Mouse (Mus musculus) frontal cortex, postnatal 36 days (tissue): ENCODE results near the gene Fitm1.

Source experiments
- DNase-seq, 2 experiments: peaks; one replicate each; pipeline ENCODE4 v3.0.0; 2022; ENCODE audit warnings: low spot score in 2 of 2

Gene Fitm1

DNA sequence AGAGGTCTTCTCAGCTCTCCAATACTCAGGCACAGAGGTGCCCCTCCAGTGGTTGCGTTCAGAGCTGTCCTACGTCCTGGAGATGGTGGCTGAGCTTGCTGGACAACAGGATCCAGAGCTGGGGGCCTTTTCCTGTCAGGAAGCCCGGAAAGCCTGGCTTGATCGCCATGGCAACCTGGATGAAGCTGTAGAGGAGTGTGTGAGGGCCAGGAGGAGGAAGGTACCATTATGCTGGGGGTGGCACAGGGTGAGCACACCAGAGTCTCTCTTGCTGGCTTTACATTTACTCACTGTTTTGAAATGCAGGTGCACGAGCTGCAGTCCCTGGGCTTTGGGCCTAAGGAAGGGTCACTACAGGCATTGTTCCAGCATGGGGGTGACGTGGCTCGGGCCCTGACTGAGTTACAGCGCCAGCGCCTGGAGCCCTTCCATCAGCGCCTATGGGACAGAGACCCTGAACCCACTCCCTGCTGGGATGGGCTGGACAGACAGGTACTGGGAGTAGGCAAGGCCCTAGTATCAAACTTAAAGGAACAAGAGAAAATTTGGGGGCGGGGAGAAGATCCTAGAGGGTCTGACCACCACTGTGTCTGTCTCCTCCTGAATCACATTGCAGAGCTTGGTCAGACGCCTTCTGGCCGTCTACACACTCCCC is 20.7 kb downstream of the Fitm1 start:
- DNase-seq = no peak

DNA sequence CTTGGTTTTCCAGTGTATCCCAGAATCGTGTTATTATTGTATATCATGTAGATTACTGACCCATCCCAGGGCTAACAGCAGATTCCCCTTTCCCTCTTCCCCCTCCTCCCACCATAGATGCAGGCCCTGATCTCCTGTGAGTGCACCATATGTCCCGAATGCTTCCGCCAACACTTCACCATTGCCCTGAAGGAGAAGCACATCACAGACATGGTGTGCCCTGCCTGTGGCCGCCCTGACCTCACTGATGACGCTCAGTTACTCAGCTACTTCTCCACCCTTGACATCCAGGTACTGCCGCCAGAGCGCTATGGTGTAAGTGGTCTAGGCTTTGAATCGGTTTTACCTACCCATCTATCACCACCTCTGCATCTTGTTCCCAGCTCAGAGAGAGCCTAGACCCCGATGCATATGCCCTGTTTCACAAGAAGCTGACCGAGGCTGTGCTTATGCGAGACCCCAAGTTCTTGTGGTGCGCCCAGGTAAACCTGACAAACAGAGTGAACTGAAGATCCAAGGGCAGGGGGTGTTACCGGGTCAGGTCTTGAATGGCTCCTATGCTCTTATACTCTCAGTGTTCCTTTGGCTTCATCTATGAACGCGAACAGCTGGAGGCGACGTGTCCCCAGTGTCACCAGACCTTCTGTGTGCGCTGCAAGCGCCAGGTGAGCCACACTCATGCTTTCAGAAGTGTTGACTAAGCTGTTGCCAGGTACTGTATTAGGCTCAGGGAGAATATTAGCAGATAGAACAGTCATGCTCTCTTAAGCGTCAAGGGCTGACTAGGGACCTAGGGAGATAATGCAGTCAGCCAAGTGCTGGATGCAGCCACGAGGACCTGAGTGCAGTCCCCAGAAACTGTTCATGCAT is 23.3 kb downstream of the Fitm1 start:
- no peak for DNase-seq

DNA sequence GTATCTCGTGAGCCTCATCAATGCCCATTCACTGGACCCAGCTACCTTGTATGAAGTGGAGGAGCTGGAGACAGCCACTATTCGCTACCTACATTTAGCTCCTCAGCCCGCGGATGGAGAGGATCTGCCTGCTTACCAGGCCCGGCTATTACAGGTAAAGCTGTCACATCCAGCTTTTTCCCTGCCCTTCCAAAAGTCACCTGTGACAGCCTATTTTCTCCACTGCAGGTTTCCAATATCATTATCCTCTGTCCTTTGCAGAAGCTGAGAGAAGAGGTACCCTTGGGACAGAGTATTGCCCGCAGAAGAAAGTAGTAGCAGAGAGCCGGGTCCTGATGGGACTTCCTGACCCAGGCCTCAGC is 27.8 kb downstream of the Fitm1 start, which contains the start of gene Irf9:
TSS of gene Irf9 (plus strand) at position 301 of the 362 bp plus-strand sequence.
- no peak for DNase-seq

DNA sequence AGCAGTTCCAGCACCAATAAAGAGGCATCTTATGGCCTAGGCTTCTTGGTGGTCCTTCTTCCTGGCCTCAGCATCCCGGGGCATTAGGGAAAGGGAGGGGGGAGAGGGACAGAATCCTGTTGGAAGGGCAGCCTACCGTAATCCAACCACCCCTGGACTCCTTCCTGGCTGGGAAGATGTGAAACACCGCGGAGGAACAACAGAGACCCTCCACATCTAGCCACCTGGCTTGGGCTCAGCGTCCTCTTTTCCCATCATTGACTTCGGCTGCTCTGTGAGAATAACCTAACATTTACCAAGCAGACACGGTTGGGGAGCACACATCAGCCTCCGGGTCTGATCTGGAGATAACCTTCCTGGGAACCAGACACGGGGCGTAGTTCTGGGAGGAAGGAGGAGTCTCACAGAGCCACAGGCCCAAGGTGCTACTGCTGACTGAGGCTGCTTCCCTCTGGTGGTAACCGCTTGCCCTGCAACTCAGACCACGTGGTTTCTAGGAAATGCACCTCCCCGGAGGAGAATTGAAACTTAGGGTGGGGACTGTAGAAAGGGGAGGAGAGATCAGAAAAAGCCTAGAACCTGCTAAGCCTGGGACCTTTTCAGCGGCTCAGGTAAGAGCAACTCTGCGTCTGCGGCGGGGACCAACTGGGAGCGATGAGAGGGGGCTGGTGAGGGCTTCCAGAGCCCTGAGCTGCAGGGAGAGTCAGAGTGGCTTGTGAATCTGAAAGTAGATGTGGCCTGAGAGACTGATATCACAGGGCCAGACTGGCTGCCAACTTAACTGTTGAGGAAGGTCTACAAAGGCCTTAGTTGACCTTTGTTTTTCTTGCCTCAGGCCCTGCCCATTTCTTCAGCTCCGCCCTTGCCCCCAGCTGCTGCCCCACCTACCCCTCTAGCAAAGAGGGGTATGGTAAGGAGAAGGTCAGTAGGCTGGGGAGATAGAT is 28.5 kb downstream of the Fitm1 start:
- peak; percentile 76 to 87 for DNase-seq

DNA sequence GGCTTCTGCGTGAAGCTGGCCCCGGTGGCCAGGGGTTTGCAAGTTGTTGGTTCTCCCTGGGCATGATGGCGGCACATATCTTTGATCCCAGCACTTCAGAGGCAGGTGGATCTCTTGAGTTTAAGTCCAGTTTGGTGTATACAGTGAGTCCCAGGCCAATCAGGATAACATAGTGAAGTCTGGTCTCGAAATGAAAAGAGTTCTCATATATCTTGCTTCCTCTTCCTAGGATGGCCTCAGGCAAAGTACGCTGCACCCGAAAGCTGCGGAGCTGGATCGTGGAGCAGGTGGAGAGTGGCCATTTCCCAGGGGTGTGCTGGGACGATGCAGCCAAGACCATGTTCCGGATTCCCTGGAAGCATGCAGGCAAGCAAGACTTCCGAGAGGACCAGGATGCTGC is 29.4 kb downstream of the Fitm1 start:
- DNase-seq = no peak

DNA sequence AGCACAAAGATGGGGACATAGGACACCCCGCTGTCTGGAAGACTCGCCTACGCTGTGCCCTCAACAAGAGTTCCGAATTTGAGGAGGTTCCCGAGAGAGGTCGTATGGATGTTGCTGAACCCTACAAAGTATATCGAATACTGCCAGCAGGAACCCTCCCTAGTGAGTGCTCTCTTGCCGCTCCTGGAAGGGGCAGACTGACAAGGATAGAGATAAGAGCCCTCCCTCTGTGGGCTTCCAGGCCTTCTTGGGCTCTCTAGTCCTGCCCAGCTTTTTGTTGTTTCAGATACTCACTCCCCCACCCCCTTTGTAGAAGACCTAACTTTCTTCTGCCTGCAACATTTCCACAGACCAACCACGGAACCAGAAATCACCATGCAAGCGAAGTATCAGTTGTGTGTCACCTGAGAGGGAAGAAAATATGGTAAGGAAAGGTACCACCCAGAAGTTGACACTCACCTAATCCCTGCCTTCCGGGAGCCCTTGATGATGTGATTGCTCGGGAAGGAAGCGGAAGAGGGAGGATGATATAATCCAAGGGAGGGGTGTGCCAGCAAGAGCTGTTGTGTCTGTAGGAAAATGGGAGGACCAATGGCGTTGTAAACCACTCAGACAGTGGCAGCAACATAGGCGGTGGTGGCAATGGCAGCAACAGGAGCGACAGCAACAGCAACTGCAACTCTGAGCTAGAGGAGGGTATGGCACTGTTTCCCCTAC is 30.5 kb downstream of the Fitm1 start:
- DNase-seq = no peak

DNA sequence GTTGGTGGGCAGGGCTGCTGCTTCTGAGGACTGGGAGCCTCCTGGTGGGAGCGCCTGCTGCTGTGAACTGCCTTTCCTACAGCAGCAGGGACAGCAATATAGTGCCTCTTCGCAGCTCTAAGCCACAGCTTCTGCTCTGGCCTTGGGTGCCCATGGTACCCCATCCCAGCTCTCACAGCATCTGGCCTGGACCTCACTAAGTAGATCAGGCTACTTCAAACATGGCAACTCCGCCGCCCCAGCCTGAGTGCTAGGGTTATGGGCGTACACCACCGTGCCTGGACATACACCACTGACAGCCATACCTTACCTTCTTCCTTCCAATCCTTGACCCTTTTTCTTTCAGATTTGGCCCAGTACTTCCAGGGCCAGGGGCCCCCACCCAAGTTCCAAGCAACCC is 32.9 kb downstream of the Fitm1 start:
- no peak for DNase-seq

DNA sequence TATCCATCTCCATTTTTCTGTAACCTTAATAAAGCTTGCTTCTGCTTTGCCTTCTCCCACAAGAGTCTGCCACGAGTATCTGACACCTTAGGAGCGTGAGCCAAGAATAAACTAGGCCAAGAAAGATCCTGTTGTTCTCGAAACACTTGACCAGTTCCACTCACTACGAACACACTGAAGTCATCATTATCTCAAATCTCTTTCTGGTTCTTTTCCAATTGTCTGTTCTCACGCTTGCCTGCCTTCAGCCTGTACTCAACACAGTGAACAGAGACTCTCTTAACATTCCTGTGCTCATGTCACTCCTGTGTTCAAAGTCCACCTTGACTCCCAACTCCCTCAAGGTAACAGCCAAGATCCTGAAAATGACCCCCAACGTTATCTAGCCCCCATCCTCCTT is 37.9 kb downstream of the Fitm1 start:
- no peak for DNase-seq

DNA sequence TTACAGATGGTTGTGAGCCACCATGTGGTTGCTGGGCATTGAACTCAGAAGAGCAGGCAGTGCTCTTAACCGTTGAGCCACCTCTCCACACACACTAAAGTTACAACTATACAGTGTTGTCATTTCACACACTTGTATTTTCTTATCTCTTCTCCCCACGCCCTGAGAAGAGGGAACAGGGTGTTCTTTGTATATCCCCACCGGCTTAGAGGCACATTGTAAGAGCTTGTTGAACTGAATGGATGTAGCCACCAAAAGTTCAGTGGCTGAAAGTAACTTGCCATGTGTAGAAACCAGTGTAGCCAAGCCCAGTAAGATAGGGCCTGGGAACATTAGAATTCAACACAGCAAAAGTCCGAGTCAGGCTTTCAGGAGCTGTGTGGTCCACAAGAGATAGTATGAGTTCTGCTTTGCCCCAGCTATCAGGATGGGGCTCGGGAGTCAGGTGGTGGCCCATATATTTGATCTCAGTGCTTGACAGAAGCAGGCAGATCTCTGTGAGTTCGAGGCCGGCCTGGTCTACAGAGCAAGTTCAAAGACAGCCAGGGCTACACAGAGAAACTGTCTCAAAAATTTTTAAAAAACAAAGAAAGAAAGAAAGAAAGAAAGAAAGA is 39.3 kb downstream of the Fitm1 start:
- no peak for DNase-seq

DNA sequence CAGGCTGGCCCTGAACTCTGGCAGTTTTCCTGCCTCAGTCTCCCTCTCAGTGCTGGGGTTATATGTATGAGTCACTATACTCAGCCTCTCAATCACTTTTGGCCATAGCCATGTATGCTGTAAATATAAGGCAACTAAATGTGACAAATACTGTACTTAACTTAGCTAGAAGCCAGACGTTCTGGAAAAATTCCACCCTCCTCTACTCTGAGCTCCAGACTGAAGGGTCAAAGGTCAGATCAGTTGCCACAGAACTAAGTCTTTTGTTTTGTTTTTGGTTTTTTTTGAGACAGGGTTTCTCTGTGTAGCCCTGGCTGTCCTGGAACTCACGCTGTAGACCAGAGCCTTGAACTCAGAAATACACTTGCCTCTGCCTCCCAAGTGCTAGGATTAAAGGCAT is 40.5 kb downstream of the Fitm1 start:
- no peak for DNase-seq

DNA sequence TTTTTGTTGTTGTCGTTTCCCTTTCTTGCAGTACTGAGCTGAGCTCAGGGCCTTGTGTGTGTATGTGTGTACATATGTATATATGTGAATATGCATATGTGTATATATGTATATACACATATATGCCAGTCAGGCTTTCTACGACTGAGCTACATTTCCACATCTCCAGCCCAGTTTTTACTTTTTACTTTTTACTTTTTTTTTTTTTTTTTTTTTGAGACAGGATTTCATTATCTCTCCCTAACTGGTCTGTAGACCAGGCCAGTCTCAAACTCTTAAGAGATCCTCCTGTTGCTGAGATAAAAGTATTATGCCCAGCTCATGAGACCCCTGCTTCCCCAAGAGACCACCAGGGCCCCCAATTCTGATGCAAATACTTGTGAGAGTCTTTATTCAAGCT is 41.4 kb downstream of the Fitm1 start:
- no peak for DNase-seq

DNA sequence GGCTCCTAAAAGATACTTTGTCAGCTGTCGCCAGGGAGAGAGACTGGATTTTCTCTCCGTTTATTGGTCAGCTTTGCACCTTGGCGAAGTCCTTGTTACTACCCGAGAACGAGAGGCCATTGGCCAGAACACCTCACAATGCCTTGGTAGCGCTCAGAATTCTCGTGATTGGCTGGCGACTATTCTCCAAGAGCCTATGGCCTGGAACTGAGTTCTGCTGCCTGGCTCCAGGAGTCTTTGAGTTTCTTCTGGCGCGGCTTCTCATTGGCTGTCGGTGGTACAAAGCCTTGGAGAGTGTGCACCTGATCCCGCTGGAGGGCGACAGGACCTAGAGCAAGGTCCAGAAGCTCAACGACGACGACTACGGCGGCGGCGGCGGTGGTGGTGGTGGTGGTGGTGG is 42.4 kb downstream of the Fitm1 start, which contains the start of gene Rec8:
TSS of gene Rec8 (plus strand) at position 216 of the 400 bp plus-strand sequence.
- DNase-seq = no peak

DNA sequence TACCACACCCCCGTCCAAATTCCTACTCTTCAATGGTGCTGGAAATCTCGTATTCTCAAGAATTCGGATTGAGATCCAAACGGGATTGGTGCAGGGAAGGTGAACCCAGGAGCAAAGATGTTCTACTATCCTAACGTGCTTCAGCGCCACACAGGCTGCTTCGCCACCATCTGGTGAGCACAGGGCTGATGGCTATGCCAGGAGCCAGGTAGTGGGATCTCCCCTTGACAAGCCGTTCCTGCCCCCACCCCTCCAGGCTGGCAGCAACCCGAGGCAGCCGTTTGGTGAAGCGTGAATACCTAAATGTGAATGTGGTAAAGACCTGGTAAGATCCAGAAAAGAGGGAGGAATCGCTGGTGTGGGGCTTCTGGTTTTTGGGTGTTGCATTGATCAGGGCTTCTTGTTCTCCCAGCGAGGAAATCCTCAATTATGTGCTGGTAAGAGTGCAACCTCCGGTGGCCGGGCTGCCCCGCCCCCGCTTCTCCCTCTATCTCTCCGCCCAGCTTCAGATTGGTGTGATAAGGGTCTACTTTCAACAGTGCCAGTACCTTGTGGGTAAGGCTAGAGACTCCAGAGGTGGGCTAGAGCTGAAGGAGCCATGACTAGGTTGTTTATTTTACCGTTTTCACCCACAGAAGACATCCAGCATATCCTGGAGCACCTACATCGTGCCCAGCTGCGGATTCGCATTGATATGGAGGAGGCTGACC is 43.2 kb downstream of the Fitm1 start:
- DNase-seq = no peak
